Mouse (Mus musculus): Measurements from ENCODE around the gene Rsad2. TPM values are rescaled to one million over a fixed set of nuclear protein-coding genes. Genes with fewer than 3 reads are reported as not detected.

Gene Rsad2
- total and polyA plus RNA-seq, 3 experiments, result 0.05 to 15.9 TPM; not detected in 1

DNA sequence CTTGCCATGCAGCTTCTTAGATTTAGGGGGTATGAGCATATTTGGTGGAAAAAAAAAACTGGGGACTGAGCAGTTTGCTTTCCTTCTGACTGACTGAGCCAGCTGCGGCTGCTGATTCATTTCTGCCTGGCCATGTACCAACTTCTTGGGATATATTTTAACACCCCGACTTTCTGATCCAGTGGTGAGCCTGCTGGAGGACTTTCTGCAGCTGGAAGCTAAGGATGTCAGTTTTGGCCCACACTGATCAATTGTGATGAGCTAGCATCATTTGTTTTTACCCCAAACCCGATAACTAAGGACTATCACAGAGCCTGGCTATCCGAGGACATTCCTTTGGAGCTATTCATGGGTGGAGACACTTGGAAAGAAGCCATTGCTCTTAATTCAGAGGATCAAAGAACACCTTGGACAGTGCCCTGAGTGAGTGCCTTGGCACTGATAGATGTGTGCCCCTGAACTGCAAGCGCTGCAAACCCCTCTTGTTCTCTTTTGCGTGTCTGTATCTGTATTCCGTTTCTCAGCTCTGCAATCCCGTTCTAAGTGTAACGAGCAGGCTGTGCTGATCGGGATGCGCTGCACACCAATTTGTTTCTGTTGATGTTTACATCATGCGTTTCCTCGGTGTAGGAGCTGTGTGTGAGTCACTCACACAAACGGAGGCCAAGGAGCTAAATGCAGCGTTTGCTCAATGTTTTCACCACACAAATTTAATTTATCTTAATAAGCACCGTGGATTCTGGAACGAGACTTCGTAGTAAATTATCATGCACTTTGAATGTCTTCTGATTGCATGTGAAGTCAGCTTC is 22.1 kb upstream of the Rsad2 start:
- ATAC-seq (ENCODE audit: extremely low read depth, insufficient number of reproducible peaks, low FRiP score, poor library complexity, severe bottlenecking), result no peak
- no peak for DNase-seq (ENCODE audit: low spot score)
- no peak for TF ChIP-seq CTCF (IDR thresholded peaks at IDR 0.05; ENCODE audit: low read depth, low read length)
- TF ChIP-seq GATA1 (IDR thresholded peaks at IDR 0.05; ENCODE audit: borderline replicate concordance, low read length), result no peak
- TF ChIP-seq POLR2AphosphoS5 (IDR thresholded peaks at IDR 0.05; ENCODE audit: insufficient replicate concordance, low read depth, low read length), result no peak
- TF ChIP-seq GATA2 (IDR thresholded peaks at IDR 0.05; ENCODE audit: borderline replicate concordance, low read depth, low read length), result no peak
- no peak for TF ChIP-seq TAL1 (conservative IDR thresholded peaks at IDR 0.05; ENCODE audit: low read depth, low read length)

GRCm38 (mm10) chr12:26477198-26477597 is 20.9 kb upstream of the Rsad2 start:
- ATAC-seq (ENCODE audit: extremely low read depth, insufficient number of reproducible peaks, low FRiP score, poor library complexity, severe bottlenecking) (no peak), DNase-seq (ENCODE audit: low spot score) (no peak)
- no peaks in the 10 kb centered on the region for H3K36me3 ChIP-seq (replicated peaks)

More for the DNA sequence above, 22.1 kb upstream of the Rsad2 start:
- H3K4me3 ChIP-seq (ENCODE audit: low read depth, low read length), result no peak overlapping the region
- H3K27me3 ChIP-seq (ENCODE audit: insufficient read depth, low read length), result no peaks in the 10 kb centered on the region
- H3K36me3 ChIP-seq (replicated peaks), result no peaks in the 10 kb centered on the region
- peaks cover 38% of the 10 kb centered on the region for H3K9me3 ChIP-seq (replicated peaks)
- no peaks in the 10 kb centered on the region for H3K4me1 ChIP-seq (ENCODE audit: insufficient read depth, low read depth, low read length)

DNA sequence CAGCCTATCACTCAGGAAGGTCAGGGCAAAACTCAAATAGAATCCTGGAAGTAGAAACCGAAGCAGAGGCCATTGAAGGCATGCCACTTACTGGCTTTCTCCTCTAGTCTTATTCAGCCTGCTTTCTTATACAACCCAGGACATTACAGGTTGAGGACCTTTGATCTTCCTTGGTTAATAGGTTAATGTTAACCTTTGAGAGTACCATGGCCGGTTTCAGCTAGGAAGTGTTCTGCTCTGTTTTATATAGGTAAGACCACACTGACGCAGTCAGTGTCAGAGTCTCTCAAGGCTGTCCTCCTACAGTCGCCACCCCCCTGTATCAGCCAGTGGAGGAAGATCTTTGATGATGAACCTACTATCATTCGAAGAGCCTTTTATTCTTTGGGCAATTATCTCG is 17.5 kb upstream of the Rsad2 start:
- H3K27me3 ChIP-seq (ENCODE audit: insufficient read depth, low read length), result no peaks in the 10 kb centered on the region
- no peak overlapping the region for H3K4me3 ChIP-seq (ENCODE audit: low read depth, low read length)
- no peak for TF ChIP-seq POLR2AphosphoS5 (IDR thresholded peaks at IDR 0.05; ENCODE audit: insufficient replicate concordance, low read depth, low read length)
- no peak for TF ChIP-seq CTCF (IDR thresholded peaks at IDR 0.05; ENCODE audit: low read depth, low read length)
- TF ChIP-seq GATA2 (IDR thresholded peaks at IDR 0.05; ENCODE audit: borderline replicate concordance, low read depth, low read length), result no peak
- no peak for TF ChIP-seq TAL1 (conservative IDR thresholded peaks at IDR 0.05; ENCODE audit: low read depth, low read length)
- no peak for TF ChIP-seq GATA1 (IDR thresholded peaks at IDR 0.05; ENCODE audit: borderline replicate concordance, low read length)
- DNase-seq (ENCODE audit: low spot score), result no peak
- no peaks in the 10 kb centered on the region for H3K4me1 ChIP-seq (ENCODE audit: insufficient read depth, low read depth, low read length)
- H3K36me3 ChIP-seq (replicated peaks), result no peaks in the 10 kb centered on the region
- H3K9me3 ChIP-seq (replicated peaks), result peaks cover 68% of the 10 kb centered on the region
- no peak for ATAC-seq (ENCODE audit: extremely low read depth, insufficient number of reproducible peaks, low FRiP score, poor library complexity, severe bottlenecking)

More at GRCm38 (mm10) chr12:26477198-26477597, 20.9 kb upstream of the Rsad2 start:
- Histone ChIP-seq H3K4me1 (ENCODE audit: insufficient read depth, low read depth, low read length) (no peaks in the 10 kb centered on the region), H3K4me3 (ENCODE audit: low read depth, low read length) (no peak overlapping the region), H3K27me3 (ENCODE audit: insufficient read depth, low read length) (no peaks in the 10 kb centered on the region), H3K9me3 (replicated peaks) (peaks cover 48% of the 10 kb centered on the region)
- TF ChIP-seq GATA1 (IDR thresholded peaks at IDR 0.05; ENCODE audit: borderline replicate concordance, low read length), result no peak
- no peak for TF ChIP-seq POLR2AphosphoS5 (IDR thresholded peaks at IDR 0.05; ENCODE audit: insufficient replicate concordance, low read depth, low read length)
- no peak for TF ChIP-seq TAL1 (conservative IDR thresholded peaks at IDR 0.05; ENCODE audit: low read depth, low read length)
- no peak for TF ChIP-seq GATA2 (IDR thresholded peaks at IDR 0.05; ENCODE audit: borderline replicate concordance, low read depth, low read length)
- TF ChIP-seq CTCF (IDR thresholded peaks at IDR 0.05; ENCODE audit: low read depth, low read length), result no peak

- no peaks in the 10 kb centered on the region for H3K36me3 ChIP-seq (replicated peaks)
- H3K9me3 ChIP-seq (replicated peaks), result peaks cover 66% of the 10 kb centered on the region
- no peaks in the 10 kb centered on the region for H3K27me3 ChIP-seq (ENCODE audit: insufficient read depth, low read length)
- H3K4me1 ChIP-seq (ENCODE audit: insufficient read depth, low read depth, low read length), result no peaks in the 10 kb centered on the region
- H3K4me3 ChIP-seq (ENCODE audit: low read depth, low read length), result no peak overlapping the region
- no peak for TF ChIP-seq GATA1 (IDR thresholded peaks at IDR 0.05; ENCODE audit: borderline replicate concordance, low read length)
- no peak for TF ChIP-seq TAL1 (conservative IDR thresholded peaks at IDR 0.05; ENCODE audit: low read depth, low read length)
- DNase-seq (ENCODE audit: low spot score) (no peak), ATAC-seq (ENCODE audit: extremely low read depth, insufficient number of reproducible peaks, low FRiP score, poor library complexity, severe bottlenecking) (no peak)
These were observed 16.7 kb upstream of the Rsad2 start for GRCm38 (mm10) chr12:26472770-26473481.

DNA sequence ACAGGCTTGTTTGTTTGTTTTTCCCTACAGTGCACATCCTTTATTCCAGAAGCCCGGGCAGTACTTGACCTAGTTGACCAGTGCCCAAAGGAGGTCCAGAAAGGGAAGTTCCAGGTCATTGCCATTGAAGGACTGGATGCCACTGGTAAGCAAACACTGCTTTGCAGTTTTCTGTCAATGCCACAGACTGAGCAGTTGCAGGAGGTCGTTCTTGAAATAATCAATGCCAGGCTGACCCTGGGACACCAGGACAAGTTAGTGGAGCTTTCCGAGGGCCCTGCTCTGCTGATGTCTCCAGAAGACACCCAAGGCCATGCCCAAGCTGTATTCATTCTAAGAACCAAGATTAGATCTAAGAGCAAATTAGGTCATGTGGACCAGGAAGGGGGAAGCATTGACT is 15.1 kb upstream of the Rsad2 start:
- Histone ChIP-seq H3K4me3 (ENCODE audit: low read depth, low read length) (no peak overlapping the region), H3K9me3 (replicated peaks) (peaks cover 56% of the 10 kb centered on the region), H3K36me3 (replicated peaks) (no peaks in the 10 kb centered on the region), H3K4me1 (ENCODE audit: insufficient read depth, low read depth, low read length) (no peaks in the 10 kb centered on the region), H3K27me3 (ENCODE audit: insufficient read depth, low read length) (no peaks in the 10 kb centered on the region)
- DNase-seq (ENCODE audit: low spot score), result no peak
- no peak for TF ChIP-seq POLR2AphosphoS5 (IDR thresholded peaks at IDR 0.05; ENCODE audit: insufficient replicate concordance, low read depth, low read length)
- no peak for TF ChIP-seq TAL1 (conservative IDR thresholded peaks at IDR 0.05; ENCODE audit: low read depth, low read length)
- no peak for TF ChIP-seq GATA1 (IDR thresholded peaks at IDR 0.05; ENCODE audit: borderline replicate concordance, low read length)
- no peak for TF ChIP-seq CTCF (IDR thresholded peaks at IDR 0.05; ENCODE audit: low read depth, low read length)
- no peak for TF ChIP-seq GATA2 (IDR thresholded peaks at IDR 0.05; ENCODE audit: borderline replicate concordance, low read depth, low read length)
- ATAC-seq (ENCODE audit: extremely low read depth, insufficient number of reproducible peaks, low FRiP score, poor library complexity, severe bottlenecking), result no peak

- Histone ChIP-seq H3K4me3 (ENCODE audit: low read depth, low read length) (no peak overlapping the region), H3K27me3 (ENCODE audit: insufficient read depth, low read length) (no peaks in the 10 kb centered on the region), H3K4me1 (ENCODE audit: insufficient read depth, low read depth, low read length) (no peaks in the 10 kb centered on the region), H3K9me3 (replicated peaks) (peaks cover 62% of the 10 kb centered on the region), H3K36me3 (replicated peaks) (no peaks in the 10 kb centered on the region)
- ATAC-seq (ENCODE audit: extremely low read depth, insufficient number of reproducible peaks, low FRiP score, poor library complexity, severe bottlenecking) (no peak), DNase-seq (ENCODE audit: low spot score) (no peak)
- TF ChIP-seq TAL1 (conservative IDR thresholded peaks at IDR 0.05; ENCODE audit: low read depth, low read length), result no peak
These were observed 13.8 kb upstream of the Rsad2 start for GRCm38 (mm10) chr12:26470042-26470409.

Data from G1E (cell line).